Mouse (Mus musculus): ENCODE data around the gene H2-T23. TPM values are rescaled to one million over a fixed set of nuclear protein-coding genes. Genes with fewer than 3 reads are reported as not detected.
"Not testable (repeated sequence)": the region's sequence is repeated elsewhere in the genome, so short reads cannot be mapped to it uniquely, and the experiment has no call there.

Gene H2-T23
- polyA plus RNA-seq, 1 experiment from 2014 or later, result 35.9 TPM

DNA sequence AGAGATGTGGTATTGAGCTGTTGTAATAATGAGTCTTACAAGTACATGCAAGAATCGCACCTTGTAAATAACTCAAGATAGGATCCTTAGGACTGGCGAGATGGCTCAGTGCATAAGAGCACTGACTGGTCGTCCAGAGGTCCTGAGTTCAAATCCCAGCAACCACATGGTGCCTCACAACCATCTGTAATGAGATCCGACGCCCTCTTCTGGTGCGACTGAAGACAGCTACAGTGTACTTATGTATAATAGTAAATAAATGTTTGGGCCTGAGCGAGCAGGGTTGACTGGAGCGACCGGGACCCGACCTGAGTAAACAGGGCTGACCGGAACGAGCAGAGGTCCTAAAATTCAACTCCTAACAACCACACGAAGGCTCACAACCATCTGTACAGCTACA lies 3.5 kb upstream of the H2-T23 start:
- not testable (repeated sequence) for H3K27ac ChIP-seq (replicated peaks); ATAC-seq (ENCODE audit: low FRiP score, low TSS enrichment); H3K9ac ChIP-seq (ENCODE audit: low read length); H3K27me3 ChIP-seq (ENCODE audit: control insufficient read depth, insufficient read depth, low read length); H3K9me3 ChIP-seq (ENCODE audit: control insufficient read depth, low read length); H3K4me1 ChIP-seq (replicated peaks; ENCODE audit: control insufficient read depth, insufficient read depth); H3K36me3 ChIP-seq (ENCODE audit: control insufficient read depth, insufficient read depth, low read length); DNase-seq (ENCODE audit: low spot score); H3K4me2 ChIP-seq (replicated peaks; ENCODE audit: low read depth); H3K4me3 ChIP-seq (ENCODE audit: low read depth, low read length)
- 80% methylated on average over 13 of the region's 13 CpGs for WGBS
- TF ChIP-seq CTCF (IDR thresholded peaks at IDR 0.05; ENCODE audit: low read depth), result peak; percentile 25; the same call in 1 of the 2 replicates

DNA sequence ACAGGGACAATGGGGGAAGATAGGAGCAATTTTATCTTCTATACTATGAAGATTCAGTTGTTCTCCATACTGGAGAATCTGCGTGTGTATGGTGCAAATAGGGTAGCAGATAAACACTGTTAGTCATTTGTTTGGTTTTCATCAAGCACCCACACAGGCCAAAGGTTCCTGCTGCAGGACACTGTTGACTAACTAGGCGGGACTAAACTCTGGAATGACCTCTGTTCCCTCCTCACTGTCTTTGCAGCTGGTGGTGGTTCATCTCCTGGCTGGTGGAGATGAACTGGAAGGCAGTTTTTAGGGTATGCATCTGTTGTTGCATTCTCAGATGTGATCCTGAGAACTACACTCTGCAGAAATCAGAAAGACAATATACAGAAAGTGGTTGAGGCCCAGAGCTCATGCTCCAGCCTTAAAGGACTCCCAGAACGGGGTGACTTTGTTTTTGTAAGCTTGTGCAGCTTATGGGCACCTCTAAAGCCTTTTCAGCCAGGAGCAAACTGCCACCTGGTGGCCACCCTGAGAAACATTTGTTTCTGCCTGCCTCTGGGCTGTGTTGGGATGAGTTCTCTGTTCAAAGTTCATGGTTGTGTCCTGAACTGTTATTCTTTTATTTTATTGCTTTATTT lies 2.5 kb upstream of the H2-T23 start:
- H3K36me3 ChIP-seq (ENCODE audit: control insufficient read depth, insufficient read depth, low read length); H3K9me3 ChIP-seq (ENCODE audit: control insufficient read depth, low read length); H3K4me3 ChIP-seq (ENCODE audit: low read depth, low read length); H3K4me1 ChIP-seq (replicated peaks; ENCODE audit: control insufficient read depth, insufficient read depth); H3K9ac ChIP-seq (ENCODE audit: low read length); H3K27me3 ChIP-seq (ENCODE audit: control insufficient read depth, insufficient read depth, low read length); H3K4me2 ChIP-seq (replicated peaks; ENCODE audit: low read depth); H3K27ac ChIP-seq (replicated peaks): not testable (repeated sequence)
- DNase-seq (ENCODE audit: low spot score) (peak; percentile 40), ATAC-seq (ENCODE audit: low FRiP score, low TSS enrichment) (peak; percentile 77)
- TF ChIP-seq CTCF (IDR thresholded peaks at IDR 0.05; ENCODE audit: low read depth), result peak; percentile 68
- 28% methylated on average over 3 of the region's 3 CpGs for WGBS

DNA sequence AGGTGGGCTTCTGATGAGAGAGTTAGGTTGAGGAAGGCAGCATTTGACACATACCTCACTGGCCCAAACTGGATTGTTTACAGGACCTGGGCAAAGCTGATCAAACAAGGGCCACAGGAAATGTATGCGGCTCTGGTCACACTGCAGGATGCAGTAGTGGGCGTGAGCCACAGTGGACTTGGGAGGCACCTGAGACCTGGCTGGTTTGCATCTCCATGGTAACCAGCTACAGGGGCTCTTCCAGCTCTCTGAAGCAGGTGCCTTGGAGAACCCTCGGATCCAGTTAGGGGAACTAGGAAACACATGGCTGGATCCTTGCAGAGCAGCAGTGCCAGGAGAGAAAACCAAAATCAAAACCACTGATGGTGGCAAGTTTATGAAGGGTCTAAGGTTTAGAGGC lies 1.9 kb upstream of the H2-T23 start:
- 48% methylated on average over 3 of the region's 3 CpGs for WGBS
- ATAC-seq (ENCODE audit: low FRiP score, low TSS enrichment), result 0 out of 2 replicates have a peak, but pooled peaks have one; percentile 30
- H3K4me3 ChIP-seq (ENCODE audit: low read depth, low read length); H3K4me1 ChIP-seq (replicated peaks; ENCODE audit: control insufficient read depth, insufficient read depth); H3K9me3 ChIP-seq (ENCODE audit: control insufficient read depth, low read length); H3K4me2 ChIP-seq (replicated peaks; ENCODE audit: low read depth); H3K27ac ChIP-seq (replicated peaks); H3K27me3 ChIP-seq (ENCODE audit: control insufficient read depth, insufficient read depth, low read length); H3K36me3 ChIP-seq (ENCODE audit: control insufficient read depth, insufficient read depth, low read length); DNase-seq (ENCODE audit: low spot score); H3K9ac ChIP-seq (ENCODE audit: low read length): not testable (repeated sequence)

DNA sequence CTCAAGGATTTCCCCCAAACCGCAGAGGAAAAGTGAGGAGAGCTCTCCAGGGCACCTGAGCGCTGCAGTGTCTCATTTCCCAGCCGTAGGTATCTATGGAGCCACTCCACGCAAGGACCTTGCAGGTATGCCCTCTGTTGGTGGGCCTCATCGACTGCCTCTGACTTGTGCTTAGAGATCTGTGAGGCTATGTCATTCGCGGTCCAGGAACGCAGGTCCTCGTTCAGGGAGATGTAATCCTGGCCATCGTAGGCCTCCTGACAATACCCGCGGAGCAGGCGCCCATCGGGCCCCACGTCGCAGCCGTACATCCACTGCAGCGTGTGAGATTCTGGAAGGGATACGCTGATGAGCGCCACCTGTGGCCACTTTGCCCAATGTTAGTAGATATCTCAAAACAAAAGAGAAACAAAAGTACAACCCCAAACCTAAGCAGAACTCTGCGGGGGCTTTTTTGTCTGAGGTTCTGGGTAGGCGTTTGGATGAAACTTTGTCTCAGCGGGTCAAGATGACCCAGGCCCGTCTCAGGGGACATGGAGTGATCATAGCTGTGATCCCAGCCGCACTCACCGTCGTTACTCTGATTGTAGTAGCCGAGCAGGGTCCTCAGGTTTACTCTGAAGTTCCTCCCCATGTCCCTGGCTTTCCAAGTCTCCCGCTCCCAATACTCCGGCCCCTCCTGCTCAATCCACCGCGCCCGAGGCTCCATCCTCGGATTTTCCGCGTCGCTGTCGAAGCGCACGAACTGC lies 898 bp downstream of the H2-T23 start:
- Histone ChIP-seq H3K4me2 (replicated peaks; ENCODE audit: low read depth) (peak overlapping the region; percentile 82), H3K4me3 (ENCODE audit: low read depth, low read length) (peak overlapping the region; percentile 56), H3K27ac (replicated peaks) (0 out of 2 replicates have a peak overlapping the region, but pooled peaks have one; percentile 13), H3K9ac (ENCODE audit: low read length) (peak overlapping the region; percentile 70)
- H3K9me3 ChIP-seq (ENCODE audit: control insufficient read depth, low read length); H3K27me3 ChIP-seq (ENCODE audit: control insufficient read depth, insufficient read depth, low read length); H3K36me3 ChIP-seq (ENCODE audit: control insufficient read depth, insufficient read depth, low read length); H3K4me1 ChIP-seq (replicated peaks; ENCODE audit: control insufficient read depth, insufficient read depth): not testable (repeated sequence)
- DNase-seq (ENCODE audit: low spot score), result peak; percentile 47
- peak; percentile 62 for ATAC-seq (ENCODE audit: low FRiP score, low TSS enrichment)
- peak; percentile 64 for TF ChIP-seq CTCF (IDR thresholded peaks at IDR 0.05; ENCODE audit: low read depth)
- 2% methylated on average over 40 of the region's 40 CpGs for WGBS

DNA sequence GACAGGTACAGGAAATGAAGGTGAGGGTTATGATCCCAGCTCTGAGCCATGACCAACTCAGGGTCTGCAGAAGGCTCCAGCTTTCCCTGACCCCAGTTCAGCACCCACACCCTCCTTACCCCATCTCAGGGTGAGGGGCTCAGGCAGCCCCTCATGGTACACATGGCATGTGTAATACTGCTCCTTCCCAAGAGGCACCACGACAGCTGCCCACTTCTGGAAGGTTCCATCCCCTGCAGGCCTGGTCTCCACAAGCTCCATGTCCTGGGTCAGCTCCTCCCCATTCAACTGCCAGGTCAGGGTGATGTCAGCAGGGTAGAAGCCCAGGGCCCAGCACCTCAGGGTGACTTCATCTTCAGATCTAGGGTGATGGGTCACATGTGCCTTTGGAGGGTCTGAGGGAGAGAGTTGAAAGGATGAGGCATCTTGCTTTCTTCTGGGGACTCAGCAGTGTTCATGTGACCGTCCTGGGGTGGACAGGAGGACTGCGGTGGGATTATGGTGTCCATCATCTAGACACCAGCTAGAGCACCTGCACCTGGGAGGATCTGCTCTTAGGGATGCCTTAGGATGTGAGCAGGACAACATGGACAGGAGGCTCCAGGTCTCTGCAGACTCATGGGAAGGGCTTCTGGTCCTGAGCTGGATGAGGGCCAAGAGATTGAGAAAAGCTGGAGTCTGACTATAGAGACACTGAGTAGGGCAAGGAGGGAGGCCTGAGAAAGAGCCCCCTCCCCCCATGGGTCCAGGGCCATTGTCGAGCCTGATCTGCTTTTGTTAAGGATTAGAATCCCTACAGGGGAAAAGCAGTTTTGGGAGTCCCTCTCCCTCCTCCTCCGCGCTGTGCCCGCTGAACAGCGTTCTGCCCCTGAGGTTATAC lies 1.7 kb downstream of the H2-T23 start:
- not testable (repeated sequence) for H3K9ac ChIP-seq (ENCODE audit: low read length); ATAC-seq (ENCODE audit: low FRiP score, low TSS enrichment); H3K27ac ChIP-seq (replicated peaks); H3K36me3 ChIP-seq (ENCODE audit: control insufficient read depth, insufficient read depth, low read length); H3K9me3 ChIP-seq (ENCODE audit: control insufficient read depth, low read length); H3K4me1 ChIP-seq (replicated peaks; ENCODE audit: control insufficient read depth, insufficient read depth); DNase-seq (ENCODE audit: low spot score); H3K27me3 ChIP-seq (ENCODE audit: control insufficient read depth, insufficient read depth, low read length)
- 64% methylated on average over 8 of the region's 8 CpGs for WGBS
- H3K4me2 ChIP-seq (replicated peaks; ENCODE audit: low read depth), result peak overlapping the region; percentile 82
- H3K4me3 ChIP-seq (ENCODE audit: low read depth, low read length), result peak overlapping the region; percentile 56

DNA sequence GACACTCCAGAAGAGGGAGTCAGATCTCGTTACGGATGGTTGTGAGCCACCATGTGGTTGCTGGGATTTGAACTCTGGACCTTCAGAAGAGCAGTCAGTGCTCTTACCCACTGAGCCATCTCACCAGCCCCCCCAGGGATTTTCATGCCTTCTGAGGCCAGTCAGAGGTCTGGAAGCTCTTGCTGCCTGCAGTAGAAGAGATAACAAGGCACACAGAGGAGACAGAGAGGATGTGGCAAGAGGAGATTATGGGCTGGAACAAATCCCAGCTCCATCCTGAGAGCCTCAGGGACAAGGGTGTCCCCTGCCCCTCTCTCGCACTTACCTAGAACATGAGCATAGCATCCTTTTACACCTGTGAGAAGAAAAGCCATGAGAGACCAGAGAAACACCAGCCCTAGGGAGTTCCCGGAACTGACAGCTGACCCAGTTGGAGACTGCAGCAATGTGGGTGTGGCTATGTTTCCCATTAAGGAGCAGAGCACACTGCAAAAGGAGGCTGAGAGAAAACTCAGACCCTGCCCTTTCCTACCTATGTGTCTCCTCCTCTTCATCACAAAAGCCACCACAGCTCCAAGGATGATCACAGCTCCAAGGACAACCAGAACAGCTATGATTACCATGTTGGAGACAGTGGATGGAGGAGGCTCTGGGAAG lies 2.5 kb downstream of the H2-T23 start:
- not testable (repeated sequence) for H3K27ac ChIP-seq (replicated peaks); H3K9me3 ChIP-seq (ENCODE audit: control insufficient read depth, low read length); H3K4me3 ChIP-seq (ENCODE audit: low read depth, low read length); H3K4me1 ChIP-seq (replicated peaks; ENCODE audit: control insufficient read depth, insufficient read depth); H3K27me3 ChIP-seq (ENCODE audit: control insufficient read depth, insufficient read depth, low read length); H3K9ac ChIP-seq (ENCODE audit: low read length); ATAC-seq (ENCODE audit: low FRiP score, low TSS enrichment); H3K4me2 ChIP-seq (replicated peaks; ENCODE audit: low read depth); H3K36me3 ChIP-seq (ENCODE audit: control insufficient read depth, insufficient read depth, low read length)
- 49% methylated on average over 2 of the region's 4 CpGs for WGBS
- DNase-seq (ENCODE audit: low spot score), result peak; percentile 36

All from stomach, postnatal 0 days (tissue).